Mouse (Mus musculus) c-Kit-positive CD71-negative TER-119-negative erythroid progenitor cells, embryonic 14.5 days (primary cell): Measurements from ENCODE around the gene Il17ra.

ENCODE experiments used
- DNase-seq: peaks from one replicate; pipeline ENCODE4 v3.0.0-alpha.2; 2013; ENCODE audit warnings: low read depth

The Il17ra gene

GRCm38 (mm10) chr6:120463086-120463871 lies at the start of gene Il17ra:
Gene Il17ra (plus strand): TSS chr6:120463247.
- no peak for DNase-seq

GRCm38 (mm10) chr6:120438161-120438560 lies 24.9 kb upstream of the Il17ra start:
- no peak for DNase-seq

GRCm38 (mm10) chr6:120442171-120442749 lies 20.8 kb upstream of the Il17ra start:
- no peak for DNase-seq

GRCm38 (mm10) chr6:120443363-120444355 lies 19.4 kb upstream of the Il17ra start:
- DNase-seq = no peak

- DNase-seq = no peak
Observed at GRCm38 (mm10) chr6:120450208-120450607, 12.8 kb upstream of the Il17ra start.

GRCm38 (mm10) chr6:120452384-120453102 lies 10.5 kb upstream of the Il17ra start:
- DNase-seq = no peak

GRCm38 (mm10) chr6:120453103-120453445 lies 10.0 kb upstream of the Il17ra start:
- DNase-seq = no peak

- no peak for DNase-seq
Observed at GRCm38 (mm10) chr6:120453556-120453955, 9.5 kb upstream of the Il17ra start.

- no peak for DNase-seq
Observed at GRCm38 (mm10) chr6:120454627-120455077, 8.4 kb upstream of the Il17ra start.

GRCm38 (mm10) chr6:120457074-120457473 lies 6.0 kb upstream of the Il17ra start:
- DNase-seq = no peak

GRCm38 (mm10) chr6:120457751-120458150 lies 5.3 kb upstream of the Il17ra start:
- no peak for DNase-seq

GRCm38 (mm10) chr6:120461217-120461616 lies 1.8 kb upstream of the Il17ra start:
- no peak for DNase-seq

- no peak for DNase-seq
Observed at GRCm38 (mm10) chr6:120462251-120462650, 796 bp upstream of the Il17ra start.

GRCm38 (mm10) chr6:120463884-120464283 lies 837 bp downstream of the Il17ra start:
- DNase-seq = no peak

- DNase-seq = no peak
Observed at GRCm38 (mm10) chr6:120464406-120464939, 1.4 kb downstream of the Il17ra start.

- no peak for DNase-seq
Observed at GRCm38 (mm10) chr6:120465393-120465792, 2.3 kb downstream of the Il17ra start.

GRCm38 (mm10) chr6:120466609-120467329 lies 3.7 kb downstream of the Il17ra start:
- no peak for DNase-seq

- DNase-seq = no peak
Observed at GRCm38 (mm10) chr6:120468259-120468658, 5.2 kb downstream of the Il17ra start.

- DNase-seq = no peak
Observed at GRCm38 (mm10) chr6:120469268-120469667, 6.2 kb downstream of the Il17ra start.

GRCm38 (mm10) chr6:120469770-120470169 lies 6.7 kb downstream of the Il17ra start:
- no peak for DNase-seq

GRCm38 (mm10) chr6:120470666-120471065 lies 7.6 kb downstream of the Il17ra start:
- no peak for DNase-seq
